Mouse (Mus musculus) CH12.LX (cell line): Measurements from ENCODE around the gene Otoa. TPM values are rescaled to one million over a fixed set of nuclear protein-coding genes. Genes with fewer than 3 reads are reported as not detected.
A peak's percentile ranks its signal among the peaks of the same experiment; 100 is the strongest.

ENCODE experiments used
- DNase-seq: peaks from one replicate; pipeline ENCODE4 v3.0.0-alpha.2; 2013; ENCODE audit errors: extremely low read depth
- H3K27ac ChIP-seq: 2 replicates; pipeline ENCODE4 v1.5.1; 2012; ENCODE audit warnings: low read depth, mild to moderate bottlenecking, control low read depth, moderate library complexity; ENCODE audit not compliant: insufficient read depth
- H3K27me3 ChIP-seq: replicated peaks from 2 replicates; pipeline ENCODE3; 2012; ENCODE audit warnings: inconsistent platforms
- H3K36me3 ChIP-seq, 2 experiments: replicated peaks in 1 of 2; 2 replicates each; pipeline versions ENCODE3 to v1.6.1; 2012; ENCODE audit warnings: inconsistent platforms in 1 of 2, low read length in 1 of 2, mild to moderate bottlenecking in 1 of 2, mixed read lengths in 1 of 2, moderate library complexity in 1 of 2; ENCODE audit not compliant: control insufficient read depth in 1 of 2, insufficient read depth in 1 of 2
- H3K4me1 ChIP-seq, 2 experiments: 2 replicates each; pipeline ENCODE4 v1.6.1; 2012; ENCODE audit warnings: inconsistent platforms in 1 of 2, moderate library complexity in 1 of 2; ENCODE audit not compliant: insufficient read depth in 2 of 2, control insufficient read depth in 1 of 2
- H3K4me2 ChIP-seq: 2 replicates; pipeline ENCODE4 v1.6.1; 2012; ENCODE audit warnings: low read depth, mild to moderate bottlenecking, control low read depth; ENCODE audit not compliant: poor library complexity, insufficient read depth, severe bottlenecking
- H3K4me3 ChIP-seq, 3 experiments: fragments of 150-350 bp in 1 of 3; sonication (generic) in 1 of 3; replicated peaks in 1 of 3; 2 replicates each; pipeline versions ENCODE3 to v1.5.1; 2011 to 2012; ENCODE audit warnings: low read depth in 2 of 3, low read length in 2 of 3, mild to moderate bottlenecking in 2 of 3, moderate library complexity in 2 of 3, control low read depth in 1 of 3, improper control_type of control experiment in 1 of 3, inconsistent platforms in 1 of 3, mixed read lengths in 1 of 3; ENCODE audit not compliant: poor library complexity in 1 of 3
- H3K79me2 ChIP-seq: replicated peaks from 2 replicates; pipeline ENCODE4 v1.6.1; 2012; ENCODE audit warnings: mild to moderate bottlenecking, moderate library complexity; ENCODE audit not compliant: control insufficient read depth, poor library complexity, insufficient read depth, severe bottlenecking; ENCODE audit errors: extremely low read depth
- H3K9ac ChIP-seq: 2 replicates; pipeline ENCODE4 v1.6.1; 2012; ENCODE audit warnings: low read depth, mild to moderate bottlenecking, control low read depth, moderate library complexity; ENCODE audit not compliant: insufficient read depth
- H3K9me3 ChIP-seq: replicated peaks from 2 replicates; pipeline ENCODE3; 2012; ENCODE audit warnings: low read length, inconsistent platforms, mixed read lengths
- BHLHE40 ChIP-seq: IDR thresholded peaks from 2 replicates; pipeline ENCODE4 v1.6.1; 2011; ENCODE audit warnings: mild to moderate bottlenecking, low read depth, low read length, improper control_type of control experiment
- CHD1 ChIP-seq: IDR thresholded peaks from 2 replicates; pipeline ENCODE4 v1.6.1; 2012; ENCODE audit warnings: low read depth, low read length, improper control_type of control experiment, inconsistent platforms
- CTCF ChIP-seq, 2 experiments: IDR thresholded peaks in 1 of 2; conservative IDR thresholded peaks in 1 of 2; 2 replicates each; pipeline ENCODE4 v1.5.1; 2011 to 2012; ENCODE audit warnings: low read depth in 2 of 2, low read length in 2 of 2, improper control_type of control experiment in 1 of 2, inconsistent platforms in 1 of 2, mild to moderate bottlenecking in 1 of 2, moderate library complexity in 1 of 2
- ELF1 ChIP-seq: IDR thresholded peaks from 2 replicates; pipeline ENCODE4 v1.6.1; 2014; ENCODE audit warnings: low read depth, mild to moderate bottlenecking, inconsistent platforms, low read length, improper control_type of control experiment
- JUN ChIP-seq: IDR thresholded peaks from 2 replicates; pipeline ENCODE4 v1.6.1; 2011; ENCODE audit warnings: low read depth, mild to moderate bottlenecking, low read length, improper control_type of control experiment, moderate library complexity; ENCODE audit not compliant: insufficient read depth
- JUND ChIP-seq: conservative IDR thresholded peaks from 2 replicates; pipeline ENCODE4 v1.6.1; 2011; ENCODE audit warnings: low read depth, low read length, improper control_type of control experiment
- KAT2A ChIP-seq: IDR thresholded peaks from 2 replicates; pipeline ENCODE4 v1.6.1; 2012; ENCODE audit warnings: low read length, improper control_type of control experiment, inconsistent platforms; ENCODE audit not compliant: insufficient replicate concordance
- MEF2A ChIP-seq: IDR thresholded peaks from 2 replicates; pipeline ENCODE4 v1.6.1; 2014; ENCODE audit warnings: low read depth, mild to moderate bottlenecking, inconsistent platforms, low read length, improper control_type of control experiment, borderline replicate concordance
- MXI1 ChIP-seq: IDR thresholded peaks from 2 replicates; pipeline ENCODE4 v1.6.1; 2011; ENCODE audit warnings: mild to moderate bottlenecking, low read depth, low read length, improper control_type of control experiment
- MYC ChIP-seq: IDR thresholded peaks from 2 replicates; pipeline ENCODE4 v1.6.1; 2011; ENCODE audit warnings: low read depth, mild to moderate bottlenecking, improper control_type of control experiment, low read length
- NELFE ChIP-seq: IDR thresholded peaks from 2 replicates; pipeline ENCODE4 v1.6.1; 2011; ENCODE audit warnings: low read depth, low read length, improper control_type of control experiment
- NRF1 ChIP-seq: IDR thresholded peaks from 2 replicates; pipeline ENCODE4 v1.6.1; 2014; ENCODE audit warnings: low read depth, mild to moderate bottlenecking, inconsistent platforms, low read length, improper control_type of control experiment, moderate library complexity
- POLR2AphosphoS2 ChIP-seq: IDR thresholded peaks from 2 replicates; pipeline ENCODE4 v1.6.1; 2011; ENCODE audit warnings: low read depth, low read length, improper control_type of control experiment
- RAD21 ChIP-seq: IDR thresholded peaks from 2 replicates; pipeline ENCODE4 v1.6.1; 2011; ENCODE audit warnings: low read depth, mild to moderate bottlenecking, low read length, improper control_type of control experiment, moderate library complexity
- RCOR1 ChIP-seq: conservative IDR thresholded peaks from 2 replicates; pipeline ENCODE4 v1.6.1; 2012; ENCODE audit warnings: low read depth, mild to moderate bottlenecking, inconsistent platforms, low read length, improper control_type of control experiment
- SMC3 ChIP-seq: IDR thresholded peaks from 2 replicates; pipeline ENCODE4 v1.6.1; 2011; ENCODE audit warnings: low read depth, low read length, improper control_type of control experiment
- TCF12 ChIP-seq: IDR thresholded peaks from 2 replicates; pipeline ENCODE4 v1.6.1; 2014; ENCODE audit warnings: low read depth, mild to moderate bottlenecking, inconsistent platforms, low read length, improper control_type of control experiment
- USF2 ChIP-seq: conservative IDR thresholded peaks from 2 replicates; pipeline ENCODE4 v1.6.1; 2011; ENCODE audit warnings: low read depth, low read length, improper control_type of control experiment
- ZC3H11A ChIP-seq: IDR thresholded peaks from 2 replicates; pipeline ENCODE4 v1.6.1; 2012; ENCODE audit warnings: low read depth, mild to moderate bottlenecking, inconsistent platforms, low read length, improper control_type of control experiment
- ZMIZ1 ChIP-seq: IDR thresholded peaks from 2 replicates; pipeline ENCODE4 v1.6.1; 2012; ENCODE audit warnings: low read depth, mild to moderate bottlenecking, inconsistent platforms, low read length, improper control_type of control experiment
- ZNF384 ChIP-seq: IDR thresholded peaks from 2 replicates; pipeline ENCODE4 v1.6.1; 2012; ENCODE audit warnings: low read depth, low read length, improper control_type of control experiment, inconsistent platforms
- dilution Hi-C: fragments of 300-500 bp; cut with MboI; formaldehyde crosslinking; loops from 2 replicates; pipeline ENCODE4 v1.14.3; 2020; ENCODE audit warnings: low sequenced_read_pairs; ENCODE audit not compliant: extremely low pct_unique_long_range_greater_than_20kb, extremely low pct_ligation_motif_present
- in situ Hi-C: fragments of 300-500 bp; cut with MboI; formaldehyde crosslinking; loops from 3 replicates; pipeline ENCODE4 v1.14.3; 2019; ENCODE audit warnings: low sequenced_read_pairs, low pct_ligation_motif_present, low pct_unique_long_range_greater_than_20kb, mixed read lengths
- polyA plus RNA-seq: library from polyadenylated mRNA; unstranded; fragments of >175 nt; gene quantifications from 2 replicates; pipeline ENCODE4 v1.2.1, GENCODE M21; 2012; ENCODE audit warnings: low read depth; ENCODE audit not compliant: insufficient read length
- total RNA-seq, 2 experiments: library from RNA; depleted of rRNA; stranded (reverse); fragments of 300-350 nt in 1 of 2; fragments of >200 nt in 1 of 2; gene quantifications; 2 replicates each; pipeline ENCODE4 v1.2.3; 2012 to 2014

The Otoa gene
- total and polyA plus RNA-seq, 3 experiments: 0.08 TPM; not detected in 2

GRCm38 (mm10) chr7:121077829-121078228 is 3.6 kb upstream of the Otoa start:
- peak; percentile 64 for TF ChIP-seq SMC3
- TF ChIP-seq POLR2AphosphoS2: no peak
- peak; percentile 63 to 77 for TF ChIP-seq CTCF (conservative IDR thresholded peaks at IDR 0.05 in 1 of 2, IDR thresholded peaks at IDR 0.05 in 1 of 2; ENCODE audit: low read depth in 2 of 2, low read length in 2 of 2)
- no peak for TF ChIP-seq MXI1
- peak; percentile 68 for TF ChIP-seq RAD21
- TF ChIP-seq ZMIZ1: 0 out of 2 replicates have a peak, but pooled peaks have one; percentile 25
- TF ChIP-seq USF2: no peak
- TF ChIP-seq MYC: no peak
- 0 out of 2 replicates have a peak, but pooled peaks have one; percentile 31 for TF ChIP-seq NELFE
- no peaks in the 10 kb centered on the region for H3K27me3 ChIP-seq
- no peak overlapping the region for H3K4me3 ChIP-seq
- dilution Hi-C loops: no loop called here
- H3K4me2 ChIP-seq: no peak overlapping the region
- H3K9me3 ChIP-seq: no peaks in the 10 kb centered on the region
- no peak overlapping the region for H3K9ac ChIP-seq
- no peaks in the 10 kb centered on the region for H3K4me1 ChIP-seq
- DNase-seq: peak; percentile 56
- no peak overlapping the region for H3K27ac ChIP-seq
- H3K36me3 ChIP-seq: peaks cover 25 to 54% of the 10 kb centered on the region in 2 experiments
- H3K79me2 ChIP-seq: no peaks in the 10 kb centered on the region
- in situ Hi-C loops: no loop called here

GRCm38 (mm10) chr7:121081816-121082215 is 366 bp downstream of the Otoa start:
- H3K36me3 ChIP-seq: peaks cover 14 to 23% of the 10 kb centered on the region in 2 experiments
- in situ Hi-C loops: no loop called here
- no peaks in the 10 kb centered on the region for H3K79me2 ChIP-seq
- dilution Hi-C loops: no loop called here
- no peak for DNase-seq
- H3K9ac ChIP-seq: no peak overlapping the region
- no peak overlapping the region for H3K4me2 ChIP-seq
- no peak overlapping the region for H3K4me3 ChIP-seq
- no peaks in the 10 kb centered on the region for H3K27me3 ChIP-seq
- H3K4me1 ChIP-seq: no peaks in the 10 kb centered on the region
- H3K27ac ChIP-seq: no peak overlapping the region
- TF ChIP-seq BHLHE40 (no peak), KAT2A (no peak), JUND (no peak), NRF1 (no peak), CHD1 (no peak), ZC3H11A (no peak), MXI1 (no peak), ZMIZ1 (no peak), MEF2A (no peak), NELFE (no peak), CTCF (conservative IDR thresholded peaks at IDR 0.05 in 1 of 2, IDR thresholded peaks at IDR 0.05 in 1 of 2; ENCODE audit: low read depth in 2 of 2, low read length in 2 of 2) (no peak), TCF12 (no peak), ZNF384 (no peak), ELF1 (no peak), RCOR1 (no peak), USF2 (no peak), POLR2AphosphoS2 (no peak), MYC (no peak), JUN (no peak)
- H3K9me3 ChIP-seq: no peaks in the 10 kb centered on the region
